Mouse (Mus musculus): ENCODE results near the gene Inafm1.
A peak's percentile ranks its signal among the peaks of the same experiment; 100 is the strongest.

DNA sequence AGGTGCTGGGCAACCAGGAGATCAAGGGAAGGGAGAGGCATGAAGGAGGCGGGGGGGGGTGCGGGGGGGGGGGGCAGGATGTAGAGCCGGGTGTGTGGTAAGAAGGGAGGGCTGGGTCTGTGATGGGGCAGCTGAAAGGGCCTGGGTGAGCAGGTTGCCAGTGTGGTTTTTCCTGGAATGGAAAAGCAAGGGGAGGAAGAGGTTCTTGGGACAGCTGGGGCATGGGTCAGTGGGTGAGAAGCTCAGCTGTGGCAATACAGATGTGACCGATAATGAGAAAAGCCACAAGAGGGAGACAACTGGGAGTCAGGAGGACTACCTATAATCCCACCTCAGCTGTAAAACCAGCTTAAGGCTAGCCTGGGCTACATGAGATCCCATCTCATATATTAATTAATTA, 27.5 kb downstream of the Inafm1 start:
- TF ChIP-seq USF1 (IDR thresholded peaks at IDR 0.05; ENCODE audit: low read depth, low read length) (no peak), CTCF (conservative IDR thresholded peaks at IDR 0.05 in 1 of 2, IDR thresholded peaks at IDR 0.05 in 1 of 2; ENCODE audit: low read depth in 2 of 2, low read length in 2 of 2) (0 out of 4 replicates have a peak, but pooled peaks of 1 of the 2 experiments have one; percentile 17), EP300 (IDR thresholded peaks at IDR 0.05; ENCODE audit: low read length) (no peak), NRF1 (IDR thresholded peaks at IDR 0.05; ENCODE audit: low read depth, low read length) (no peak), ZKSCAN1 (IDR thresholded peaks at IDR 0.05; ENCODE audit: borderline replicate concordance, low read depth, low read length) (no peak), ELF1 (IDR thresholded peaks at IDR 0.05; ENCODE audit: low read depth, low read length) (no peak), MYC (IDR thresholded peaks at IDR 0.05; ENCODE audit: low read depth, low read length) (no peak), POLR2A (IDR thresholded peaks at IDR 0.05; ENCODE audit: low read depth, low read length) (no peak), ZNF384 (IDR thresholded peaks at IDR 0.05; ENCODE audit: low read depth, low read length) (no peak), HCFC1 (IDR thresholded peaks at IDR 0.05; ENCODE audit: low read depth, low read length) (no peak), MXI1 (IDR thresholded peaks at IDR 0.05; ENCODE audit: low read depth, low read length) (no peak), JUND (conservative IDR thresholded peaks at IDR 0.05; ENCODE audit: low read depth, low read length) (no peak), TBP (conservative IDR thresholded peaks at IDR 0.05; ENCODE audit: low read depth, low read length) (no peak)
